Mouse (Mus musculus): ENCODE data around the gene Rbm19. TPM values are rescaled to one million over a fixed set of nuclear protein-coding genes. Genes with fewer than 3 reads are reported as not detected.

The Rbm19 gene
- polyA plus RNA-seq, 1 experiment from 2014 or later, result 16.4 TPM

- H3K9me3 ChIP-seq (ENCODE audit: control insufficient read depth, low read length), result no peaks in the 10 kb centered on the region
- H3K9ac ChIP-seq (replicated peaks; ENCODE audit: low read depth, low read length), result no peak overlapping the region
- peak overlapping the region; percentile 28; the same call in 1 of the 2 replicates for H3K27ac ChIP-seq (ENCODE audit: low read length)
- H3K4me2 ChIP-seq (ENCODE audit: low read length), result peak overlapping the region; percentile 24; the same call in 1 of the 2 replicates
- H3K27me3 ChIP-seq (replicated peaks; ENCODE audit: control insufficient read depth, insufficient read depth, low read length), result no peaks in the 10 kb centered on the region
- no peak overlapping the region for H3K4me3 ChIP-seq (replicated peaks; ENCODE audit: low read length)
- WGBS, result 18% methylated on average over 10 of the region's 10 CpGs
- H3K36me3 ChIP-seq (ENCODE audit: control insufficient read depth, insufficient read depth), result no peaks in the 10 kb centered on the region
- ATAC-seq, result peak; percentile 66
- peaks cover 26% of the 10 kb centered on the region for H3K4me1 ChIP-seq (replicated peaks; ENCODE audit: control insufficient read depth, insufficient read depth, low read length)
Measured at GRCm38 (mm10) chr5:120155672-120156071, 39.4 kb downstream of the Rbm19 start.

GRCm38 (mm10) chr5:120156166-120156909 lies 40.1 kb downstream of the Rbm19 start:
- Histone ChIP-seq H3K4me1 (replicated peaks; ENCODE audit: control insufficient read depth, insufficient read depth, low read length) (peaks cover 26% of the 10 kb centered on the region), H3K27me3 (replicated peaks; ENCODE audit: control insufficient read depth, insufficient read depth, low read length) (no peaks in the 10 kb centered on the region), H3K27ac (ENCODE audit: low read length) (peak overlapping the region; percentile 28; the same call in 1 of the 2 replicates), H3K9me3 (ENCODE audit: control insufficient read depth, low read length) (no peaks in the 10 kb centered on the region), H3K4me3 (replicated peaks; ENCODE audit: low read length) (no peak overlapping the region), H3K4me2 (ENCODE audit: low read length) (peak overlapping the region; percentile 24; the same call in 1 of the 2 replicates), H3K9ac (replicated peaks; ENCODE audit: low read depth, low read length) (no peak overlapping the region), H3K36me3 (ENCODE audit: control insufficient read depth, insufficient read depth) (no peaks in the 10 kb centered on the region)
- peak; percentile 17; the same call in 1 of the 2 replicates for ATAC-seq
- 49% methylated on average over 21 of the region's 21 CpGs for WGBS

- 84% methylated on average over 3 of the region's 3 CpGs for WGBS
- Histone ChIP-seq H3K9ac (replicated peaks; ENCODE audit: low read depth, low read length) (no peak overlapping the region), H3K27ac (ENCODE audit: low read length) (no peak overlapping the region), H3K36me3 (ENCODE audit: control insufficient read depth, insufficient read depth) (no peaks in the 10 kb centered on the region), H3K4me3 (replicated peaks; ENCODE audit: low read length) (no peak overlapping the region), H3K4me1 (replicated peaks; ENCODE audit: control insufficient read depth, insufficient read depth, low read length) (peaks cover 26% of the 10 kb centered on the region), H3K9me3 (ENCODE audit: control insufficient read depth, low read length) (no peaks in the 10 kb centered on the region), H3K27me3 (replicated peaks; ENCODE audit: control insufficient read depth, insufficient read depth, low read length) (no peaks in the 10 kb centered on the region), H3K4me2 (ENCODE audit: low read length) (no peak overlapping the region)
- ATAC-seq, result no peak
Measured at GRCm38 (mm10) chr5:120157115-120157514, 40.9 kb downstream of the Rbm19 start.

GRCm38 (mm10) chr5:120158476-120158875 lies 42.2 kb downstream of the Rbm19 start:
- H3K27ac ChIP-seq (ENCODE audit: low read length), result no peak overlapping the region
- no peak overlapping the region for H3K4me2 ChIP-seq (ENCODE audit: low read length)
- no peak overlapping the region for H3K4me3 ChIP-seq (replicated peaks; ENCODE audit: low read length)
- H3K36me3 ChIP-seq (ENCODE audit: control insufficient read depth, insufficient read depth), result no peaks in the 10 kb centered on the region
- no peak overlapping the region for H3K9ac ChIP-seq (replicated peaks; ENCODE audit: low read depth, low read length)
- H3K9me3 ChIP-seq (ENCODE audit: control insufficient read depth, low read length), result no peaks in the 10 kb centered on the region
- 70% methylated on average over 2 of the region's 2 CpGs for WGBS
- H3K4me1 ChIP-seq (replicated peaks; ENCODE audit: control insufficient read depth, insufficient read depth, low read length), result peaks cover 26% of the 10 kb centered on the region
- ATAC-seq, result no peak
- H3K27me3 ChIP-seq (replicated peaks; ENCODE audit: control insufficient read depth, insufficient read depth, low read length), result no peaks in the 10 kb centered on the region

GRCm38 (mm10) chr5:120160923-120161658 lies 44.8 kb downstream of the Rbm19 start:
- 81% methylated on average over 8 of the region's 8 CpGs for WGBS

DNA sequence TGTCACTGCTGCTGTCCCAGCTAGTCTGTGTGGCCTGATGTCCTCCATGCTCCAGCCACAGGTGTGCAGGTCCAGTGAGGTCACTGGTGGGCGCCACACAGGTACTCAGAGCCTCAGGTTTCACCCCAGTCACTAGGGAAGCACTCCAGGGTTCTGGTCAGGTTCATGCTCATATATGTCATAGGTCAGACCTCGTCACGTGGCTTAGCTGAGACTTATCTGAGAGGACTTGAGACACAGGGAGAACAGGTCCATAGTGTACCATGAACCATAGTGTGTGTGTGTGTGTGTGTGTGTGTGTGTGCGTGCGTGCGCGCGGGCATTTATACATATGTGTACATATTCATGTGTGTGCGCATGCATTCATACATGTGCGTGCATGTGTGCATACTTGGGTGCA lies 46.4 kb downstream of the Rbm19 start:
- no peak for ATAC-seq
- no peak overlapping the region for H3K9ac ChIP-seq (replicated peaks; ENCODE audit: low read depth, low read length)
- no peak overlapping the region for H3K27ac ChIP-seq (ENCODE audit: low read length)
- H3K27me3 ChIP-seq (replicated peaks; ENCODE audit: control insufficient read depth, insufficient read depth, low read length), result no peaks in the 10 kb centered on the region
- no peaks in the 10 kb centered on the region for H3K9me3 ChIP-seq (ENCODE audit: control insufficient read depth, low read length)
- no peak overlapping the region for H3K4me2 ChIP-seq (ENCODE audit: low read length)
- WGBS, result 99% methylated on average over 10 of the region's 10 CpGs
- no peak overlapping the region for H3K4me3 ChIP-seq (replicated peaks; ENCODE audit: low read length)
- no peaks in the 10 kb centered on the region for H3K36me3 ChIP-seq (ENCODE audit: control insufficient read depth, insufficient read depth)
- H3K4me1 ChIP-seq (replicated peaks; ENCODE audit: control insufficient read depth, insufficient read depth, low read length), result peaks cover 17% of the 10 kb centered on the region

More at GRCm38 (mm10) chr5:120160923-120161658, 44.8 kb downstream of the Rbm19 start:
- Histone ChIP-seq H3K27me3 (replicated peaks; ENCODE audit: control insufficient read depth, insufficient read depth, low read length) (no peaks in the 10 kb centered on the region), H3K27ac (ENCODE audit: low read length) (no peak overlapping the region), H3K9me3 (ENCODE audit: control insufficient read depth, low read length) (no peaks in the 10 kb centered on the region), H3K9ac (replicated peaks; ENCODE audit: low read depth, low read length) (no peak overlapping the region), H3K36me3 (ENCODE audit: control insufficient read depth, insufficient read depth) (no peaks in the 10 kb centered on the region), H3K4me2 (ENCODE audit: low read length) (no peak overlapping the region), H3K4me3 (replicated peaks; ENCODE audit: low read length) (no peak overlapping the region), H3K4me1 (replicated peaks; ENCODE audit: control insufficient read depth, insufficient read depth, low read length) (peaks cover 31% of the 10 kb centered on the region)
- no peak for ATAC-seq

DNA sequence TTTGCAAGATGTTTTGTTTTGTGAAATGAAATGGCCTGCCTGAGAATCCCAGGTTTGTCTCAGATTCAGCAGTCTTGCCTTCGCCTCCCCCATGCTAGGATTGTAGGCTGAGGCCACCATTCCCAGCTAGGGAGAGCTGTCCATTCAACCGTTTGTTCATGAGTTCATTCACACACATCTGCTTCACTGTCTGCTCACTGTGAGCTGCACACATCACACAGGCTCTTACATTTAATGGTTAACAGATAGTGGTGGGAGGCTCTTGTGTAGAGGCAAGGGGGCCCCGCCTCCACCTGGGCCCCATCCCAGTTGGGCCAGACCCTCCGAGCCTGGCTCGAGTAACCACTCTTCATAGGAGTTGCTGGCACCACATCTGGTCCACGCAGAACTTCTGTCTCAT lies 47.2 kb downstream of the Rbm19 start:
- WGBS, result 68% methylated on average over 6 of the region's 6 CpGs
- Histone ChIP-seq H3K9ac (replicated peaks; ENCODE audit: low read depth, low read length) (no peak overlapping the region), H3K27me3 (replicated peaks; ENCODE audit: control insufficient read depth, insufficient read depth, low read length) (no peaks in the 10 kb centered on the region), H3K4me3 (replicated peaks; ENCODE audit: low read length) (no peak overlapping the region), H3K9me3 (ENCODE audit: control insufficient read depth, low read length) (no peaks in the 10 kb centered on the region), H3K4me1 (replicated peaks; ENCODE audit: control insufficient read depth, insufficient read depth, low read length) (peaks cover 21% of the 10 kb centered on the region), H3K4me2 (ENCODE audit: low read length) (no peak overlapping the region), H3K27ac (ENCODE audit: low read length) (no peak overlapping the region), H3K36me3 (ENCODE audit: control insufficient read depth, insufficient read depth) (no peaks in the 10 kb centered on the region)
- no peak for ATAC-seq

DNA sequence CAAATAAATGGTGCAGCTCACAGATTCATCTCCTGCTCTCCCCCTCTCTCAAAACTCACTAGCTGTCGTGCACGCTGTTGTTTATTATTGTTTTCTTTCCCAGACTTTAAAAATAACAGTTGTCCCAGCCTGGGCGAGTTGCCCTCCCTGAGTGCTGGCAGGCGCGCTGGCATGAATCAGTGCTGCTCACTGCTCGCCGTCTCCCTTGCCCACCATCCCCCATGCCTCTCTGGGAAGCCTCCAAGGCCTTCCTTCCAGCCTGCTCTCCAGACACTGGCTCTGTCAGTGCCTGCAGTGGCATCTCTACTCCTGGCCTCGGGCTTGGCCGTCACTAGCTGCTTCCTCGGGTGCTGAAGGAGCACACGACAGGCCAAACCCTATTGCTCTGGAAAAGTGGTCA lies 48.2 kb downstream of the Rbm19 start:
- Histone ChIP-seq H3K27ac (ENCODE audit: low read length) (no peak overlapping the region), H3K4me2 (ENCODE audit: low read length) (no peak overlapping the region), H3K4me1 (replicated peaks; ENCODE audit: control insufficient read depth, insufficient read depth, low read length) (peaks cover 21% of the 10 kb centered on the region), H3K4me3 (replicated peaks; ENCODE audit: low read length) (no peak overlapping the region), H3K9ac (replicated peaks; ENCODE audit: low read depth, low read length) (no peak overlapping the region), H3K27me3 (replicated peaks; ENCODE audit: control insufficient read depth, insufficient read depth, low read length) (no peaks in the 10 kb centered on the region), H3K36me3 (ENCODE audit: control insufficient read depth, insufficient read depth) (no peaks in the 10 kb centered on the region), H3K9me3 (ENCODE audit: control insufficient read depth, low read length) (no peaks in the 10 kb centered on the region)
- ATAC-seq, result peak; percentile 85
- WGBS, result 40% methylated on average over 11 of the region's 11 CpGs

- no peak overlapping the region for H3K9ac ChIP-seq (replicated peaks; ENCODE audit: low read depth, low read length)
- H3K36me3 ChIP-seq (ENCODE audit: control insufficient read depth, insufficient read depth), result no peaks in the 10 kb centered on the region
- H3K9me3 ChIP-seq (ENCODE audit: control insufficient read depth, low read length), result no peaks in the 10 kb centered on the region
- no peak overlapping the region for H3K4me2 ChIP-seq (ENCODE audit: low read length)
- 76% methylated on average over 9 of the region's 9 CpGs for WGBS
- no peak overlapping the region for H3K4me3 ChIP-seq (replicated peaks; ENCODE audit: low read length)
- peaks cover 21% of the 10 kb centered on the region for H3K4me1 ChIP-seq (replicated peaks; ENCODE audit: control insufficient read depth, insufficient read depth, low read length)
- 0 out of 2 replicates have a peak, but pooled peaks have one; percentile 10 for ATAC-seq
- no peaks in the 10 kb centered on the region for H3K27me3 ChIP-seq (replicated peaks; ENCODE audit: control insufficient read depth, insufficient read depth, low read length)
- H3K27ac ChIP-seq (ENCODE audit: low read length), result no peak overlapping the region
Measured at GRCm38 (mm10) chr5:120165061-120165942, 49.0 kb downstream of the Rbm19 start.

Data from forebrain, embryonic 16.5 days (tissue).